ENCODE assay signal across 8 mouse cellular contexts in genomic region chr11:69008182-69009121, GRCm38 (mm10). TPM values are rescaled to one million over a fixed set of nuclear protein-coding genes. Genes with fewer than 3 reads are reported as not detected.
DNase-seq lines count a peak whose midpoint lies in the region; ATAC-seq and TF ChIP-seq lines count a peak whose summit lies in the region.

Gene Pfas, minus strand, starts transcription at chr11:69008460.

- 8% methylated on average over 38 of the region's 38 CpGs for WGBS in heart, embryonic 12.5 days
- WGBS in kidney, postnatal 0 days, result 10% methylated on average over 38 of the region's 38 CpGs
- 8% methylated on average over 38 of the region's 38 CpGs for WGBS in liver, embryonic 11.5 days
- 8% methylated on average over 38 of the region's 38 CpGs for WGBS in stomach, embryonic 14.5 days

- H3K9ac ChIP-seq in heart, embryonic 12.5 days, result peak within 1 kb of the TSS; percentile 82
- H3K9ac ChIP-seq in kidney, postnatal 0 days (ENCODE audit: low read depth, low read length), result peak within 1 kb of the TSS; percentile 71
- H3K9ac ChIP-seq in liver, embryonic 11.5 days (ENCODE audit: low read depth, low read length), result peak within 1 kb of the TSS; percentile 89
- H3K9ac ChIP-seq in stomach, embryonic 14.5 days (replicated peaks; ENCODE audit: low read depth, low read length), result peak within 1 kb of the TSS; percentile 64

- peak within 1 kb of the TSS; percentile 92 for H3ac ChIP-seq in C2C12 (ENCODE audit: control insufficient read depth, insufficient read length, low read depth)

- TF ChIP-seq CTCF in C2C12 (IDR thresholded peaks at IDR 0.05; ENCODE audit: control insufficient read depth, insufficient read depth, insufficient read length), result no peak
- TF ChIP-seq CTCF in brain, embryonic 14.5 days (IDR thresholded peaks at IDR 0.05; ENCODE audit: borderline replicate concordance, extremely low read depth, insufficient read depth, insufficient read length), result no peak
- TF ChIP-seq CTCF in kidney, postnatal 0 days (IDR thresholded peaks at IDR 0.05; ENCODE audit: low read depth), result no peak

- ATAC-seq in heart, embryonic 12.5 days (ENCODE audit: insufficient number of reproducible peaks, low FRiP score), result peak; percentile 82
- ATAC-seq in kidney, postnatal 0 days (replicated peaks; ENCODE audit: low FRiP score, low read depth), result peak; percentile 81
- ATAC-seq in liver, embryonic 11.5 days (replicated peaks; ENCODE audit: low FRiP score), result peak; percentile 80
- ATAC-seq in stomach, embryonic 14.5 days (ENCODE audit: insufficient number of reproducible peaks, insufficient read depth, low FRiP score, low read depth), result peak; percentile 74

- H3K27me3 ChIP-seq in C2C12 (ENCODE audit: control insufficient read depth, insufficient read depth, insufficient read length), result no peaks in the 10 kb centered on the region
- no peaks in the 10 kb centered on the region for H3K27me3 ChIP-seq in erythroblast, embryonic 14.5 days (ENCODE audit: control insufficient read depth)
- no peaks in the 10 kb centered on the region for H3K27me3 ChIP-seq in heart, embryonic 12.5 days (replicated peaks)
- H3K27me3 ChIP-seq in kidney, postnatal 0 days (ENCODE audit: insufficient read depth, low read length), result no peaks in the 10 kb centered on the region
- H3K27me3 ChIP-seq in liver, embryonic 11.5 days (replicated peaks; ENCODE audit: control insufficient read depth, insufficient read depth, low read length), result no peaks in the 10 kb centered on the region
- H3K27me3 ChIP-seq in stomach, embryonic 14.5 days (ENCODE audit: control insufficient read depth, insufficient read depth, low read length), result no peaks in the 10 kb centered on the region

- H3K79me2 ChIP-seq in C2C12 (ENCODE audit: control insufficient read depth, insufficient read depth), result peaks cover 49% of the 10 kb centered on the region

- peak; percentile 97 for DNase-seq in brain, embryonic 14.5 days (ENCODE audit: low read depth)
- DNase-seq in kidney, postnatal 0 days (ENCODE audit: low spot score), result peak; percentile 93
- DNase-seq in liver, embryonic 11.5 days (ENCODE audit: low spot score), result peak; percentile 98
- peak; percentile 94 for DNase-seq in naive thymus-derived CD4-positive, alpha-beta T cell, adult 2 months (ENCODE audit: low read depth)

- H3K27ac ChIP-seq in heart, embryonic 12.5 days (ENCODE audit: poor library complexity, severe bottlenecking), result peak within 1 kb of the TSS; percentile 62
- H3K27ac ChIP-seq in kidney, postnatal 0 days, result peak within 1 kb of the TSS; percentile 38; the same call in 1 of the 2 replicates
- H3K27ac ChIP-seq in liver, embryonic 11.5 days (ENCODE audit: low read depth, low read length), result peak within 1 kb of the TSS; percentile 72; the same call in 1 of the 2 replicates
- peak within 1 kb of the TSS; percentile 58; the same call in 1 of the 2 replicates for H3K27ac ChIP-seq in stomach, embryonic 14.5 days (ENCODE audit: low read length)

- peaks cover 77% of the 10 kb centered on the region for H3K4me1 ChIP-seq in erythroblast, embryonic 14.5 days (ENCODE audit: control insufficient read depth)
- H3K4me1 ChIP-seq in heart, embryonic 12.5 days (replicated peaks), result peaks cover 17% of the 10 kb centered on the region
- H3K4me1 ChIP-seq in kidney, postnatal 0 days (replicated peaks; ENCODE audit: insufficient read depth, low read length), result 0 out of 2 replicates have a peak, but pooled peaks cover 9% of the 10 kb centered on the region
- peaks cover 20% of the 10 kb centered on the region for H3K4me1 ChIP-seq in liver, embryonic 11.5 days (replicated peaks; ENCODE audit: control insufficient read depth, insufficient read depth, low read length)
- H3K4me1 ChIP-seq in stomach, embryonic 14.5 days (ENCODE audit: control insufficient read depth, insufficient read depth, low read length), result peaks cover 6% of the 10 kb centered on the region; the same call in 1 of the 2 replicates

- peak; percentile 44; the same call in 1 of the 2 replicates for TF ChIP-seq POLR2A in brain, embryonic 14.5 days (IDR thresholded peaks at IDR 0.05; ENCODE audit: borderline replicate concordance, extremely low read depth, insufficient read depth, insufficient read length, poor library complexity, severe bottlenecking)

- peaks cover 37% of the 10 kb centered on the region for H3K79me3 ChIP-seq in C2C12 (ENCODE audit: low read depth)

- peaks cover 28% of the 10 kb centered on the region for H3K36me3 ChIP-seq in C2C12 (ENCODE audit: control insufficient read depth, insufficient read depth)
- H3K36me3 ChIP-seq in erythroblast, embryonic 14.5 days (ENCODE audit: control insufficient read depth), result peaks cover 24% of the 10 kb centered on the region
- peaks cover 4% of the 10 kb centered on the region for H3K36me3 ChIP-seq in heart, embryonic 12.5 days
- H3K36me3 ChIP-seq in kidney, postnatal 0 days (ENCODE audit: insufficient read depth, low read length), result no peaks in the 10 kb centered on the region
- peaks cover 2% of the 10 kb centered on the region; the same call in 1 of the 2 replicates for H3K36me3 ChIP-seq in liver, embryonic 11.5 days (ENCODE audit: control insufficient read depth, insufficient read depth, low read length)
- H3K36me3 ChIP-seq in stomach, embryonic 14.5 days (ENCODE audit: control insufficient read depth, insufficient read depth, low read length), result peaks cover 1% of the 10 kb centered on the region; the same call in 1 of the 2 replicates

- H3K4me3 ChIP-seq in C2C12 (ENCODE audit: insufficient read depth, poor library complexity, severe bottlenecking), result peak within 1 kb of the TSS; percentile 95
- peak within 1 kb of the TSS; percentile 70 for H3K4me3 ChIP-seq in erythroblast, embryonic 14.5 days (replicated peaks)
- peak within 1 kb of the TSS; percentile 84 for H3K4me3 ChIP-seq in heart, embryonic 12.5 days
- H3K4me3 ChIP-seq in kidney, postnatal 0 days (replicated peaks; ENCODE audit: low read depth, low read length), result peak within 1 kb of the TSS; percentile 67
- H3K4me3 ChIP-seq in liver, embryonic 11.5 days (ENCODE audit: low read depth, low read length), result peak within 1 kb of the TSS; percentile 80
- peak within 1 kb of the TSS; percentile 78 for H3K4me3 ChIP-seq in stomach, embryonic 14.5 days (ENCODE audit: low read depth, low read length)

- H3K9me3 ChIP-seq in erythroblast, embryonic 14.5 days (ENCODE audit: control insufficient read depth, low read length), result no peaks in the 10 kb centered on the region
- H3K9me3 ChIP-seq in heart, embryonic 12.5 days (replicated peaks), result no peaks in the 10 kb centered on the region
- no peaks in the 10 kb centered on the region for H3K9me3 ChIP-seq in kidney, postnatal 0 days (replicated peaks; ENCODE audit: low read length)
- H3K9me3 ChIP-seq in liver, embryonic 11.5 days (ENCODE audit: control insufficient read depth, low read length), result no peaks in the 10 kb centered on the region
- no peaks in the 10 kb centered on the region for H3K9me3 ChIP-seq in stomach, embryonic 14.5 days (ENCODE audit: control insufficient read depth, low read depth, low read length)

- peak within 1 kb of the TSS; percentile 71 for H3K4me2 ChIP-seq in heart, embryonic 12.5 days
- peak within 1 kb of the TSS; percentile 65 for H3K4me2 ChIP-seq in kidney, postnatal 0 days (ENCODE audit: low read length)
- peak within 1 kb of the TSS; percentile 85 for H3K4me2 ChIP-seq in liver, embryonic 11.5 days
- H3K4me2 ChIP-seq in stomach, embryonic 14.5 days (replicated peaks; ENCODE audit: low read depth, low read length), result peak within 1 kb of the TSS; percentile 54

TF ChIP-seq in C2C12, 6 proteins besides CTCF, POLR2A, EP300 and RAD21:
- TF ChIP-seq MAX (IDR thresholded peaks at IDR 0.05) (peak; percentile 79), USF1 (IDR thresholded peaks at IDR 0.05; ENCODE audit: low read depth) (no peak)

RNA-seq across cellular contexts. Expression of gene Pfas, which starts in this region (rescaled TPM):
- 22.2 TPM for polyA plus RNA-seq in C2C12 (2012; fragmentation: generic; extraction: Trizol)
- polyA plus RNA-seq in brain, embryonic 14.5 days (2012; rRNA removed), result 25.8 and 27.6 TPM in 2 replicates
- 0.78 and 0.81 TPM in 2 replicates for polyA plus RNA-seq in erythroblast, embryonic 14.5 days (2012)
- polyA plus RNA-seq in heart, embryonic 12.5 days (2016; fragmentation: Nextera tagmentation; extraction: Ambion mirVana), result 20.7 and 21.5 TPM in 2 replicates
- polyA plus RNA-seq in kidney, postnatal 0 days (2015; fragmentation: Nextera tagmentation; extraction: Ambion mirVana), result 20.9 and 23.3 TPM in 2 replicates
- polyA plus RNA-seq in liver, embryonic 11.5 days (2014; fragmentation: Nextera tagmentation; extraction: Ambion mirVana), result 60.2 and 64.9 TPM in 2 replicates
- polyA plus RNA-seq in stomach, embryonic 14.5 days (2014; fragmentation: Nextera tagmentation; extraction: Ambion mirVana), result 31.8 and 36.6 TPM in 2 replicates

Comparison
In these comparisons a context has a peak if more than half of its experiments do, and no peak if none do; other contexts are left out.
1. Peak in every context shown above with its lines: DNase-seq, ATAC-seq, H3K4me3 ChIP-seq and H3K27ac ChIP-seq.
2. RNA of gene Pfas (polyA plus RNA-seq): 60.2 to 64.9 TPM in liver, embryonic 11.5 days, 31.8 to 36.6 TPM in stomach, embryonic 14.5 days, 25.8 to 27.6 TPM in brain, embryonic 14.5 days, 22.2 TPM in C2C12 (single experiment), 20.7 to 21.5 TPM in heart, embryonic 12.5 days and 20.9 to 23.3 TPM in kidney, postnatal 0 days; 0.78 to 0.81 TPM in erythroblast, embryonic 14.5 days; every median in the first group is over 10 times any median in the second.